Mouse (Mus musculus) adrenal gland, postnatal 4 days (tissue): ENCODE data around the gene Dnah1. TPM values are rescaled to one million over a fixed set of nuclear protein-coding genes. Genes with fewer than 3 reads are reported as not detected.

Experiments used
- DNase-seq, 2 experiments: peaks; one replicate each; pipeline ENCODE4 v3.0.0; 2021 to 2022; ENCODE audit warnings: low spot score in 2 of 2, mixed read lengths in 2 of 2
- total RNA-seq, 2 experiments: library from RNA; stranded (reverse); gene quantifications; 2 replicates each; pipeline ENCODE4 v1.2.3; 2021

The Dnah1 gene
- total RNA-seq, 2 experiments from 2014 or later = 2.4 to 3.2 TPM

- DNase-seq = no peak
Observed at GRCm38 (mm10) chr14:31237101-31237882, 86.4 kb downstream of the Dnah1 start.

- DNase-seq = peak; percentile 50 to 67
Observed at GRCm38 (mm10) chr14:31233996-31234591, 89.6 kb downstream of the Dnah1 start.

DNA sequence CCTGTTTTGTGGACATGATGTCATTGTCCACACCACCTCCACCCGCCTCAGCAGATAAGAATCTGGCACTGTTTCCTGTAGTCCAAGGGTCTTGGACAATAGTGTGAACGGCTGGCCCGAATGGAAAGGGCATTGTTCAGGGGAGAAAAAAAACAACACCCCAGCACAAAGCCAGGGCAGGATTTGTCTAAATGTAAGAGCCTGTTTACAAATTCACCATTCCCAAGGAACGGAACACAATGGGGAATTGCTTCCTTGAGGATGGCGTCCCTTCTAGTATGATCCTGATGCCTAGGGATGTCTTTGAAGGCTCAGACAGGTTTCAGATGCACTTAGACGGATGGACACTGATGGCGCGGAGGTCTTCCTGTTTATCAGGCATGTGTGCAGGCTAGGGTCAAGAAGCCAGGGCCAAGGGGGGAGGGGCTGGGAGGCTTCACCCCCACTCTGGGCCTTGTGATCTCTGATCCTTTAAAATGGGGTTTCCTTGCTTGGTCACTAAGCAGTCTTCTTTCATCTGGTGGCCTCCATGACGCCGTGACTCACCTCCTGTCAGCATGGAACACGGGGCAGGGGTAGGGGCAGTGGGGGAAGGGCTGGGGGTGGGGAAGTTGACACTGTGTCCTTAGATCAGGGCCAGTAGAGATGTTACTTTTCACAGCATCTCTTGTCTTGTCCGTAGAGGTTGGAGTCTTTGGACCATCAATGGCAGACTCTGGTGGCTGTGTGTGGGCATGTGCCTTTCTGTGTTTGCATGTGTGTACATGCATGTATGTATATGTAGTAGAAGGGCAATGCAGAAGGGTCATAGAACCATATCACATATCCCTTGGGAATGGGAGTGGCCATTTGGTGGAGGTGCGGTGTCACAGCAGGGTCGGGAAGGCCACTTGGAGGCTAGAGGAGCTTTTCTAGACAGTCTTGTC, 90.4 kb downstream of the Dnah1 start:
- DNase-seq = no peak

DNA sequence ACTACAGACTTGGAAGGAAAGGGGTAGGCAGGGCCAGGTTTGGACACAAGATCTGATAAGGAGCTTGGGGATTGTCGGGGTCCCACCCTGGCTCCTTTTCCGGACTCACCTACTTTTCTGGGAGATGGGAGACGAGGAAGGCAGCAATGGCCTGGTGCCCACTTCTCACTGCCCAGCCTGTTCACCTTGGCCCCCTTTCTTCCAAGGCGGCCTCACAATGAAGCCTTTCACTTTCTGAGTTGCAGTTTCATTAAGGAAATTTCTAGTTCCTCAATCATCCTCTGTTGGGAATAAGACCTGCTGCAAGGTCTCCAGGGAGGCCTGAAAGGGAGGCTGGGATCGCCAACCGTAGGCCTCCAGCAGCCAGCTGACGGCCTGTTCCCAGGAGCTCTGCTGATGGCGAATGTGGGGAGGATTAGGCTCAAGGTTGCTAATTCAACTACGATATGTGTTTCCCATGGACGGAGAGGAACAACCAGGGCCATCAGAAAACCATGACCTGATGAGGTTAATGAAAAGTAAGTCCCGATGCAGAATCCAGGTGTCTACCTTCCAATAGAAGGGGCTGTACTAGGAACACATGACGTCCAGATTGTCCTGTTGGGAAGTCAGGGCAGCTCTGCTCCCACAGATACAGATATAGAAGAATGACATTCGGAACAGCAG, 91.2 kb downstream of the Dnah1 start:
- DNase-seq = no peak

GRCm38 (mm10) chr14:31230442-31230841, 93.3 kb downstream of the Dnah1 start:
- DNase-seq = no peak

DNA sequence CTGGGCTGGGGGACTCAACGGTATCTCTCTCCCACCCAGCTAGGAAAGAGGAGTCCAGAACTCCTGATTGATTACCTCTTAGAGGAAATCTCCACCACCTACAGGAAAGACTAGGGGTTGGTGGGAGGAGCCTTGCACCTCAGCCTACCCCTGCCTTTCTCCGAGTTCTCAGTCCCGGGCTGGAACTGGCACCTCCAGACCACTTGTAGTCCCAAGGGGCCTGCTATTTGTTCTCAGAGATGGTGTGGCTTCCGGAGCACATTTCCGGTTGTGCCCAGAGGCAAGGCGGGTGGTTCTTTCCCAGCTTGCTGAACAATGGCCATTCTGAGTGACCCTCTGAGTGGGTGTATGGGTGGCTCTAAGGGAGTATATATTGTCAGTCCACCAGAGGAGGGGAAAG, 95.5 kb downstream of the Dnah1 start:
- no peak for DNase-seq

GRCm38 (mm10) chr14:31226978-31227377, 96.7 kb downstream of the Dnah1 start:
- no peak for DNase-seq

- no peak for DNase-seq
Observed at GRCm38 (mm10) chr14:31217666-31218065, 106.0 kb downstream of the Dnah1 start, which contains the start of gene Sema3g. Sema3g (plus strand) TSS chr14:31217860.

DNA sequence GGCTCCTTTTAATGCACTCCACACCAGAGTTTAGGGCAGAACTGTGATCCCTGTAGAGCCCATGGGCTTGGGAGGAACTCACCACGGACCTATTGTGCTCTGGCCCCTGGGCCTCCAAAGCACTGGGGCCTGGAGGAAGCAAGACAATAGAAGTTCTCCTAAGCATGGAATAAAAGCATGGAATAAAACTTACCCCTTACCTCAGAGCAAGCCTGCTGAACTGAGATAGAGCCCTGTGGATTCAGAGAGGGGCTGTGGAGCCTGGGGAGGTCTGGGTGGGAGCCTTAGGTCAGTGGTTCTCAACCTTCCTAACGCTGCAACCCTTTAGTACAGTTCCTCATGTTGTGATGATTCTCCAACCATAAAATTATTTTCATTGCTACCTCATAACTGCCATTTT, 106.8 kb downstream of the Dnah1 start, which contains the start of gene Nisch:
TSS of gene Nisch (minus strand) at position 101 of the 400 bp plus-strand sequence.
- DNase-seq = no peak

DNA sequence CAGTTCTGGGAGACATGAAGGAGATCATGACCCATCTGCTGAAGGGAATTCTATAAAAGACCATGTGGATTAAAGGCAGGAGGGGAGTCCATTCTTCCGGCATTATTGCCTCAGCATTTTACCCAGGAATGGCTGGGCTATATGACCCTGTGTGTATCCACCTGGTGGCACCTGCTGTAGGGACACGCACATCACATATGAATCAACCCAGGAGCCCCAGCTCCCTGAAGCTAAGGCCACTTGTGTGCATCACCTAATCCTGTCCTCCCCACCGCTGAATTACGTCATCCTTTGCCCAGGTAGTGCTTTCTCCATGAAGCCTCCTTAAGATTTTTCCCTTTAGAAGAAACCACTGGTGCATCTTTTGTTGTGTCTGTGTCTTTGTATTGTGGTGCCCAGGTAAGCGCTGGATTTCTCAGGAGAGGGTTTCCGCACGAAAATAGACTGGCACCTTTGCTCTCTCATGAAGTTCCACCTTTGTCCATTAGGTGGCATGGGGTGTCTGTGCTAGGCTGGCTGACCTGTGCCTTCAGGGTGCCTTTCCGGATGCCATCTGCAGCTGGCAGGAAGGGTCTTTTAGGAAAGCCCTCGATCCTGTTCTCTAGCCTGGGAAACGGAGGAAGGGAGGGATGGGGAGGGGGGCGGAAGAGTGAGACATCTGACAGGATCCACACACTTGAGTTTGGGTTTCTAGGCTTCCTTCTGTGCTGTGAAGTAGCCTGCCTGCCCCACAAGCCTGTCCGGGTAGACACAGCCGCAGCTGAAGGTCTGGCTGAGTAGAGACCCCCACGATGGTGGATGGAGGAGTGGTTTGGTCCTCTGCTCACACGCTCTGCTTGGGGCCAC, 108.3 kb downstream of the Dnah1 start:
- no peak for DNase-seq

GRCm38 (mm10) chr14:31214684-31215083, 109.0 kb downstream of the Dnah1 start:
- no peak for DNase-seq

DNA sequence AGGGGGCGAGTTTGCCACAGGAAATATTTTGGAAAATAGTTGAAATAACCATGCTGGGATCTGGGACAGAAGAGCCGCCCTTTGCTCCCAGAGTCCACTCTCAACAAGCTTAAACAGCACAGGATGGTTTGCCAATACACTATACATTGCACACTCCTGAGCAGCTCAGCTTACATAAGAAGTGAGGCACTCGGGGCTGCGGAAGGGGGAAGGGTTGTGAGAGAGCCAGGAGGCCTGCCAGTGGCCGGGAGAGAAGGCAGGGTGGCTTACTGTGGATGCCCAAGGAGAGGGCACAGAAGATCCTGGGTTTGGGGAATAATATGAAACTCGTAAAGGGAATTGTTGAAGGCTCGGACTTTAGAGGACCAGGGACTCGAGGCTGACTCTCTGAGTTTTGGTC, 109.8 kb downstream of the Dnah1 start:
- DNase-seq = no peak

DNA sequence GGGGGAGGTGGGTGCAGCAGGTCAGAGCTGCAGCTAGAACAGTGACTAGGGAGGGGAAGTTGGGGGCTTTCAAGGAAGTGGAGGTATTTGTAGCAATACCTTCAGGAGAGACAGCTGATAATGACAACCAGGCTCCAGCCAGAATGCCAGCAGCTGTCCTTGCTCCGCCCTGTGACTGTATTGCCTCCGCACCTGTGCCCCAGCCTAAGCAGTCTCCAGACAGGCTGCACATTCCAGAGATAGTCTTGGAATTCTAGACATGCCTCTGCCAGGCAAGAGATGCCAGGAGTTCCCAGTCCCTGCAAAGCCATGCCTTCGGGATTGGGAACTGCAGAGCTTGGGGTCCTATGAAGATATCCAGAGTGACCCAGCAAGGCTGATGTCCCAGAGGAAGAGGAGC, 111.2 kb downstream of the Dnah1 start:
- DNase-seq = no peak

DNA sequence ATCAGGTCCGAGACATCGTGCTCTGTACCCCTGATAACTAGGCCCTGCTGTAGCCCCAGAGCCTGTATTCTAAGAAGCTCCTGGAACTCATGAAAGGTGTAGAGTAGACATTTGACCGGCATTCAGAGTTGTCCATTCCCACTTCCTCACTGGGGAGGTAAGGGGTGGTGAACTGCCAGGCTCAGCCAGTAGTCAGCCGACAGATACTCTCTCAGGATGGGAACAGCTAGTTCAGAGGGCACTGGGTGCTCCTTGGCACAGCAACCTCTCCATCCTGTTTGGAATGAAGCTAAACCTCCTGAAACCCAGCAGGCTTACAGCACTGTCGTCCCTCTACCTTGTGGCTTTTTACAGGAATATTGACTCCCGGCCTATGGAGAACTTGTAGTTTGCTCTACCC, 111.8 kb downstream of the Dnah1 start:
- DNase-seq = no peak

Other genes starting within 250 kb of the Dnah1 start
- gene Smim4, start 194.9 kb downstream of the Dnah1 start, total RNA-seq = 10 to 100 TPM; 62.0 to 76.4 TPM
- gene Nt5dc2, start 192.8 kb downstream of the Dnah1 start, total RNA-seq = 10 to 100 TPM; 82.1 to 84.4 TPM
- 100 to 1,000 TPM in 1 of 2 experiments, 10 to 100 TPM in 1; 94.1 to 101 TPM for gene Stab1, start 155.3 kb downstream of the Dnah1 start, total RNA-seq
- 10 to 100 TPM in 1 of 2 experiments, 1 to 10 TPM in 1; 5.0 to 13.9 TPM for gene Tnnc1, start 115.6 kb downstream of the Dnah1 start, total RNA-seq
- 100 to 1,000 TPM; 496 to 522 TPM for gene Nisch, start 107.0 kb downstream of the Dnah1 start, total RNA-seq
- gene Sema3g, start 106.0 kb downstream of the Dnah1 start, total RNA-seq = 10 to 100 TPM; 12.6 to 20.0 TPM
- gene Phf7, start 72.6 kb downstream of the Dnah1 start, total RNA-seq = 10 to 100 TPM; 12.4 to 12.6 TPM
- 10 to 100 TPM; 82.9 to 83.7 TPM for gene Bap1, start 72.4 kb downstream of the Dnah1 start, total RNA-seq
- 10 to 100 TPM; 47.0 to 53.0 TPM for gene Capn7, start 12.7 kb upstream of the Dnah1 start, total RNA-seq
- 100 to 1,000 TPM; 136 to 140 TPM for gene Sh3bp5, start 112.2 kb upstream of the Dnah1 start, total RNA-seq
- 10 to 100 TPM; 34.9 to 40.3 TPM for gene Eaf1, start 170.5 kb upstream of the Dnah1 start, total RNA-seq
- 10 to 100 TPM; 36.3 to 40.2 TPM for gene Mettl6, start 171.1 kb upstream of the Dnah1 start, total RNA-seq